Mouse (Mus musculus): ENCODE results near the gene Gprc5b.

Gene Gprc5b

DNA sequence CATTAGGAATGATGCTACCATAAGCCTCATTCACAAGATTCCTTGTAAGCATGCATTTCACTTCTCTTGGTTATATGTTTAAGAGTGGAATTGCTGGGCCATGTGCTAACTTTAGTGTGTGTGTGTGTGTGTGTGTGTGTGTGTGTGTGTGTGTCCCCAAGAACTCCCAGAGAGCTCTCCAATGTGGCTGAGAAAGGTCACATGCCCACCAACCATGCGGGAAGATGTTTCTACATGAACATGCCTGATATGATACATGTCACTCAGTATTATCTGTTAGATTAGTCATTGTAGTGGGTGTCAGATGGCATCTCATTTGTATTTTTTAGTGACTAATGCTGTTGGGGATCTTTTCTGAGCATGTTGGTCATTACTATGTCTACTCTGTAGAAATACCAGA lies 40.0 kb downstream of the Gprc5b start:
- intact Hi-C loops (cut with DNase I), result no loop called here

DNA sequence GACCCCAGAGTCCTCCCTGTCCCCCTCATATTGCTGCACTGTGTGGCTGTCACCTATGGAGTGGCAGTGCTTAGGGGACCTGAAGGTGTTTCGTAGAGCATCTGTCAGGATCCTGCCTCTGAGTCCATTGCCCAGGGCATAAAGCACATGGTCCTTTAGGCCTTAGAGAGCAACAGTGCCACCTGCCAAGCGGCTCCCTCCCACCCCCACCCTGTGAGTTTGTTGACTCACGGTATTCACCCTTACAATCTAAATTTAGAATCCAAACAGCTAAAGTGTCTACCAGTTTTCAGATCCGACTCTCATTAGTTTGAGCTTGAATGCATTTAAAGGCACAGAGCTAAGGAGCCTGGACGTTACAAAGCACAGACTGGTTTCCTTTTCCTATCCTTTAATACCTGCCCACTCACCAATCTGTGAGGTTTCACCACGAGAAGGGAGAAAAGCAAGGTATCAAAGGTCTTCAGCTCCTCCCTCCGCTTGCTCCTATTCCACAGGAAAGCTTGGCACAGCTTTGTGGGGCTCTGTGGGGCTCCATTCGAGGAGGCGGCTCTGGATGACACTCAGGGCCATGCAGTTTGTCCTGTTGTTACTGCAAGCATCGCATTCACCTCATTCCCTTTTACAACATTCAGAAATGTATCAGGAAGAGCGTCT lies 41.3 kb downstream of the Gprc5b start:
- intact Hi-C loops (cut with DNase I), result no loop called here

DNA sequence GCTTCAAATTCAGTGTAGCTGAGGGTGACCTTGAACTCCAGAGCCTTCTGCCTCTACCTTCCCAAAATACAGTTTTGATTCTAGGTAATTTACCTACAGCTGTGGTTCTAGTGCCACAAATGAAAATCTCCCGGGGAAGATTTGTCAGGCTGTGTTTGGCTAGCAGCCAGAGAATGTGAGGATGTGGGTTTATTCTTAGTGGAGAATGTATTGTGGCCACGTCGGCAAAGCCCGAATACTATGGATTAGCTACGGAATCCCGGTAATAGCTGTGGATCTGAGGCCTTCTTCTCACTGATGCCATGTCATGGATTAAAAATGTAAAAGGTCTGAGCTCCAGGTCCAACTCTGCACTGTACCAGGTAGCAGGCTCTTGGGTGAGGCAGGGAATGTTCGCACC lies 45.3 kb downstream of the Gprc5b start:
- intact Hi-C loops (cut with DNase I), result no loop called here

DNA sequence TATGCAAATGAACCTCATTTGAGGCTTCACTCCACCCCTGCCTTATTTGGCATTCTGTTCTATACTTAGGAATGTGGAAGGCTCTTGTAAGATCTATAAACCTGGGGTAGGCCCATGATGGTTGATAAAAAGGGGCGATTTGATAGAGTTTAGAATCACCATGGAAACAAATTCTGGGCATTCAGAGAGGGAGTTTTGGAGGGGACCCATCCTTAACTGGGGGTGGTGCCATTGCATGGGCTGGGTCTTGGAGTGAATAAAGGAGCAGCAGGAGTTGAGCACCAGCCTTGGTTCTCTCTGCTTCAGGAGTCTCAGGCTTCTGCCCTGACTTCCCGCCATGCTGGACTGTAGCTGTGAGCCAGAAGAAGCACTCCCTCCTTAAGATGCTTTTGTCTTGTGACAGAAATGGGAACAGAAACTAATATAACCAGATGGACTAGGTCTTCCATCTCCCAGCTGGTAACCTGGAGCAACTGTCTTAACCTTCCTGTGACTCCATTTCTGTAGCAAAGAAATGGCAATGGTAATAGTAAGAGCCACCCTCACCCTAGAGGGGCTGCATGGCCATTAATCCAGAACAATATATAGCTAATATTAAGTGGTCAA lies 46.2 kb downstream of the Gprc5b start:
- intact Hi-C loops (cut with DNase I), result no loop called here

DNA sequence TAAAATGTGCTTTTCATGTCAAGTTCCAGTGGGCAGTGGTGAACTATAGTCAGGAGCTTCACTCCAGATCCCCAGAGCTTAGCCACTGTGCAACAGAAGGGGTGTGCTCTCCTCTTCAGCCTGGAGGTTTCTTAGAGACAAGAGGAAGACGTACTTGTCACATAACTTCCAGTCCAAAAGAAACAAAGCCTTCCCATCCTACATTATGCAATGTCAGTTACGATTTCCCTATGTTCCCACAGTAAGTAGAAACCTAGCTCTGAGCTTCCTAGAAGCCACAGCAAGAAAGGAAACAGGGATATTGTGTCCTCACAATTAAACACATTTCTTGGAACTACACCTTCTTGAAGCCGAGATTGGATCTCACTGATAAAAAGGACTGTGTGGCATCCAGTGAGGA lies 47.8 kb downstream of the Gprc5b start:
- intact Hi-C loops (cut with DNase I), result no loop called here

DNA sequence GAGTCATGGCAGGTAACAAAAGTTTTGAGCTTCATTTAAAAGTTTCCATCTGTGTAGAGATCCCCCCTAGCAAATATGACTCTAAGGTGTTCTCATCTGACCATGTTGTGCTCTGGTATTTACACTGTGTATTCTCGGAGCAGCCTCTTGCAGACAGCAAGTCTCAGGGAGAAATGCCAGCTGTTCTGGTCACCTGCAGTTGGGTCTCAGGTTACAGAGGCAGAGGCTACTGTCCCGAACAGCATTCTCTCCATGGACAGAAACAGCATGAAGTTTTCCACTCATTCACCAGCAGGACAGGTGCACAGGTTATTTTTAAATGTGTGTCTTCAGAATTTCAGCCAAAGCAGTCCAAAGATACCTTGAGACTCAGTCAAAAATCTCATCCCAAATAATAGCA lies 50.1 kb downstream of the Gprc5b start:
- intact Hi-C loops (cut with DNase I), result no loop called here

DNA sequence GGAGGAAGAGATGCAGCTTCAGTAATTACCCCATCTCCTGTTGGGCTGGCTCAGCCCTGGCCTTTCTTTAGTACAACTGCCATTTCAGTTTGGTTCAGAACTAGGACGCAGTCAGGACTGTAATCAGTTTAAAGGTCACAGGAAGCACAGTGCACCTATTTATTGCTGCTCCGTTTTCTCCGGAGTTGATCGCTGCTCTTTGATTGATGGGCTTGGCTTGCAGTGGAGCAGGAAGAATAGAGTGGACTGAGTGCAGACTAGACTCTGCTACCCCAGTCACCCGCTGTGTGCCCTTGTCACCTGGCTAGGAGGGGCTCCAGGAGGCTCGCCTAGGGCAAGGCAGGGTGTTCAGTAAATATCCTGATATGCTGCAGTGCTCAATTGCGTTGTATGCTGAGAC lies 51.8 kb downstream of the Gprc5b start:
- intact Hi-C loops (cut with DNase I), result no loop called here

DNA sequence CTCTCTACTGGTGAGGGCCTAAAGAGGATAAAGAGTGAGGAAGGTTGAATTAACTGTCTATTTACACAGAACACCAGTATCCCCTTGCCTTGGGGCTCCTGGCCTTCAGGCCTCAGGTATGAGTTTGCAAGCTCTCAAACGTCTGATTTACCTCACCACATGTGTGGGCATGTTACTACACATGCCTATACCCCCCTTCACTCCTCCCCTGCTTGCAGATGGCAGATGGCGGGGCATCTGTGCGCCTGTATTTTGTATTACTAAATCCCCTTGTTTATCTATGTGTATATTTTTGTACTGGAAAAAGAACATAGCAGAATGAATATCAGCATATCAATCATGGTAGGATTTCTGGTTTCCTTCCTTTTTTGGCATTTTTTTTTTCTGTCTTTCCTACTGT lies 52.7 kb downstream of the Gprc5b start:
- intact Hi-C loops (cut with DNase I), result no loop called here

DNA sequence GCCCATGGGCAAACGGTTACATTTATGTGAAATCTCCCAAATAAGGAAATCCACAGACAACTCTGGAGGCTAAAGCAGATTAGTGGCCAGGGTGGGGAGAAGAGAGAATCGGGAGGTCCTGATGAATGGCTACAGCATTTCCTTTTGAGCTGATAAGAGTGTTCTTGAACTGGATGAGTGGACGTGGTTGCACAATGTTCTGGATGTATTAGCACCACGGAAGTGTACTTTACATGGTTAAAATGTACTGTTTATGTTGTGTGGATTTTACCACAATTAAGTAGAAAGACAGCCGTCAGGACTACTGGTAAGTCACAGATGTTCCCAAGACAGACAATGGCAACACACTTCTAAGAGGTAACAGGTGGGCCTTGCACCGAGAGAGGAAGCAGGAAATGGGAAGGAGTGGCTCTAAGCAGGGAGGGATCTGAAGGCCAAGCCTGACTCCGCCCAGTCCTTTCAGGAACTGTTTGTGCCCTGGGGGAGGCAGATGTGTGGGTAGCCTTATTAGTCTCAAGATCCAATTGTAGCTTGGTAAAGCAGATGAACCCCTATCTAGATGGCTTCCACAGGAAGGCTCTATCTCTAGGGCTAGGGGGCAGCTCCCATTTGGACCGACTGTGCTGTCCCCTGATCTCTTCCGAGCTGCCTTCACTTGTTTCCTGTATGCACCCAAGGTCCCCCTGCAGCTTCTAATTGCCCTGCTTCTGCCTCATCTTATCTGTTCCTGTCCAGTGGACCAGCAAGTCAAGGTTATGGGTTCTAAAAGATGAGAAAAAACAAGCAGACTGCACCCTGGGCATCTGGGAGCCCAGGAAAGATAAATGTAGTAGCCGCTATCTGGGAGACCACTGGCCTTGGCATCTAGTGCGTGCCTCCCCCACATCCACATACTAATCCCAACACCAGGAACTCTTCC lies 57.3 kb downstream of the Gprc5b start:
- intact Hi-C loops (cut with DNase I), result no loop called here

DNA sequence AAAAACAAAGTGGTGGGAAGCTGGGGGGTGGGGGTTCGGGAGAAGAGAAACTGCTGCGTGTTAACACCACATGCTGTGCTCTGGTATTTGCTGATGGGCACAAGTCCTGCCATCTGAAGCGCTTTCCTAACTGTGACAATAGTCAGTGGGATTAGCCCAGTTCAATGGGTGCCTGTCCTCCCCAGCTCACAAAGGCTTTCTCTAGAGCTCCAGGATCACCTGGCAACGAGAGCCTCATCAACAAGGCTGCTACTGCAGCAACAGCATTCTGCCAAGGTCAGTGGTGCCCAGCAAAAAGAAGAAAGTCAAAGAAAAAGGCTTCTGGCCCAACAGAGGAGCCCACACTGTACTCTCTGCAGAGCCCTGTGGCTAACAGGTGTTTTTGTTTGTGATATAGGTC lies 58.2 kb downstream of the Gprc5b start:
- intact Hi-C loops (cut with DNase I), result no loop called here

DNA sequence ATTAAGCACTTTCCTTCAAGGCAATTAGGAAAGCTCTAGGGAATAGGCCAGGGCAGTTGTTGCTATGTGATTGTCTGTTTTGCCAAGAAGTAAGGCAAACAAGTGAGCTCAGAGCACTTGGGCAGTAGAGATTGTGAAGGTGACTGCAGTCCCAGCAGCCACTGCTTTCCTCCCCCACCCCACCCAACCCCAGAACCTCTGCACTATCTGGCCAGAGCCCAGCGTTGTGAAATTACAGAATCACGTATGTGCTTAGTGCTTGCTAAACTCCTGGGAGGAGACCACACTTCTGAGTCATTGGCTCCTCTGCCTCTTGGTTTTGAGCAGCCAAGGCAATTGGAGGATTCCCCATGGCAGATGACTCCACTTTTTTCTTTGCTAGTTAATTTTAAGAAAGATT lies 59.7 kb downstream of the Gprc5b start:
- intact Hi-C loops (cut with DNase I), result no loop called here

DNA sequence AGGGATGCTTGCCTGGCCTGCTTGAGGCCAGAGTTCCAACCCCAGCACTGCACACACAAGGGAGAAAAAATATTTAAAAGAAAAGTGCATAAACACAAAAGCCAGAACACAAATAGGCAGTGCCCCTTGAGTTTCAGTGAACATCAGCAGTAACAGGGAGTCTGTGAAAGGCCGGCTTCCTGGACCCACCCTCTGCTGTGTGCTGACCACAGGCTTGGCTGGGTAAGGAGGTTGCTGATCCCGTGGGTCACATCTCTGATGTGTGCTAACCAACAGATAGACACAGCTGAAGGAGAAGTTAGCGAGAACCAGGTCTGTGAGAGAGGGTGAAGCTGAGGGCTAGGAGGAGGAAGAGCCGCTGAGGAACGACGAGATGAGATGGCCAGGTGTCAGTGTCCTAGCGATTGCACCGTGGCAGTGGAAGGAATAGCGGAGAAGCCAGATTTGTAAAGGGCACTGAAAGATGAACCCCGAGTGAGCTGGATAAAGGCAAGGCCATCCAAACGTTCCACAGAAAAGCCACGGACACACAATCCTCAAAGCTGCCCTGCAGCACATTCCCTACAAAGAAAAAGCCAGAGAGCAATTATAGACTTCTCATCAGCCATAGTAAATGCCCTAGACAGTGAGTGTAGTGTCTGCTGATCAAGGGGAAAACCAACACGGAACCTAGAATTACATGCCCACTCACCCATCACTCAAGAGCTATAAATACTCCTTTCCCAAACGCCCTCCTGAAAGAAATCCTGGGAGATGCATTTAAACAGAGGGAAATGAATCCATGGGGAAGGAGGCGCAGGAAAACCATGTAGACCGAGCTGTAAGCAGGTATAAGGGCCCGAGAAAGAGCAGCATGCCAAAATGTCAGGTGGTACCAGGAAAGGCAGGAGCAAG lies 63.3 kb downstream of the Gprc5b start:
- intact Hi-C loops (cut with DNase I), result no loop called here

DNA sequence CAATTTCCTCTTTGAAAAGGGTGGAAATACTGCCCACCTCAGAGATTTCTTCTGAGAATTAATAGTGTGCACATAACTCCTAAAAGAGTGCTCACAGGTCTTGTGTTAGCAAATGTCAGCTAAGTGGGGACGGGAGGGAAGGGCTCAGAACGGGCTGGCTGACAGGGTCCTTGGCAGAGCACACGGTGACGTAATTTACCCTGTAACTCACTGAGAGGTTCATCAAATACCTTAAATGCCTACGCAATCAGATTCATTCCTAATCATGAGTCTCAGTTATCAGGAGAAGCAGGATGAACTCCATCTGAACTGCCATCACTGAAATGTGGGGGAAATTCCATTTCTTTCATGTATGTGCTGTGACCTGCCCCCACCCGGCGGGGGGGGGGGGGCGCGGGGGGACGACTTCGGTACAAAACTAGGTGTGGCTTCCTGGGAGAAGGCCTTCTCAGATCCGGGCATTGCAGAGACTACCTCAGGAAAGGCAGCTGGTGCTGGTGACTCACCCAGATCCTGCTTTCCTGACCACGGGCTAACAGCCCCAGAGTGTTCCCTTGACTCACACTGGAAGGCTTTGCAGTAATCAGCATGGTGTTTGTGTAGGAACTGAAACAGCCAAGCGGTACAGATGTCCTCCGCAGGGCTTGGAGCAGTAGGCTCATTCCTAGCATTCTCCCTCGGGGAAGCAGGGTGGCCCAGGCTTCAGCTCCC lies 65.3 kb downstream of the Gprc5b start:
- intact Hi-C loops (cut with DNase I), result loop anchor here (5.0 kb wide), 1 partner anchor 63 kb away; no protein-coding TSS in a partner anchor

DNA sequence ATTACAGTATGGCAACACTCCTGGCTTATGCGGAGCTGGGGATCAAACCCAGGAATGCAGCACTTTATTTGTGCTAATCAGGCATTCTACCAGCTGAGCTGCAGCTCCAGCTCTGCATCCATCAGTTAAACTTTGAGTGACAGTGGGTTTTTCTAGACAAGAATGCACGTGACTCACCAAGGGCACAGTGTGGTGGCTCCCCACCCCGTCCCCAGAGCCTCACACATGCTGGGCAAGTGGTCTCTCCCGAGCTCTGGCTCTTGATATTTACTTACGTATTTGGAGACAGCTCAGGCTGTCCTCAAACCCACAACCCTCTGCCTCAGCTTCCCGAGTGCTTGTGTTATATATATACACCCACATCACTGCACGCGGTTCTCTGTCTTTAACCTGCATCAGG lies 66.1 kb downstream of the Gprc5b start:
- intact Hi-C loops (cut with DNase I), result loop anchor here (5.0 kb wide), 1 partner anchor 63 kb away; no protein-coding TSS in a partner anchor

DNA sequence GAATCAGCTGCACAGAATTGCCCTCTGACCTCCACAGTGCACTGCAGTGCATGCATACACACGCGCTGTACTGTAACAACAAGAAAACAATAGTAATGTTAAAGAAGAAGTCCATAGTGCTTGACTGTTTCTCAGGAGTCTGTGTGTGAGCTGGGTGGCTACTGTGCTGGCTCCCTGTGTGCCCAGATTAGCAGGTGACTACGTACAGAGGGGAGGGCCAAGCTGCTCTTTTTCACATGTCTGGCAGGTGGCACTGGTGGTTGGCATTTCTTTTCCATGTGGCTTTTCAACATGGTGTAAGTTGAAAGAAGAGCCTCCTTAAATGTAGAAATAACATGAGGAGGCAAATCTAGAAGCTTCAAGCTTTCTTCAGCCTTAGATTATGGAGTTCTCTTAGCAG lies 66.7 kb downstream of the Gprc5b start:
- intact Hi-C loops (cut with DNase I), result loop anchor here (5.0 kb wide), 1 partner anchor 64 kb away; no protein-coding TSS in a partner anchor

DNA sequence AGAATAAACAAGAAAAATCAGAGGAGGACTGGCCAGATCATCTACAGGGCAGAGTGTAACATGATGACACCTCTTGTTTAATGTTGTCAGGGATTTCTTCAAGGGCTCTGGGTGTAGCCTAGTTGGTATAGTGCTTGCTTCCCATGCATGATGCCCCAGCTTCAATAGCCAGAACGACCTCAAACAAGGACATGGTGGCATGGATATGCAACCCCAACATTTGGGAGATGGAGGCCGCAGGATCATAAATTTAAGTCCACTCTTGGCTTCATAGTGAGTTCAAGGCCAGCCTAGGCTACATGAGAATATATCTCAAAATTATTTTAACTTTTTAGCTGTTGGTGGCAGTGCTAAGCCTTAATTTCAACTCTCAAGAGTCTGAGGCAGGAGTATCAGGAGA lies 67.7 kb downstream of the Gprc5b start:
- intact Hi-C loops (cut with DNase I), result loop anchor here (5.0 kb wide), 1 partner anchor 65 kb away; no protein-coding TSS in a partner anchor

DNA sequence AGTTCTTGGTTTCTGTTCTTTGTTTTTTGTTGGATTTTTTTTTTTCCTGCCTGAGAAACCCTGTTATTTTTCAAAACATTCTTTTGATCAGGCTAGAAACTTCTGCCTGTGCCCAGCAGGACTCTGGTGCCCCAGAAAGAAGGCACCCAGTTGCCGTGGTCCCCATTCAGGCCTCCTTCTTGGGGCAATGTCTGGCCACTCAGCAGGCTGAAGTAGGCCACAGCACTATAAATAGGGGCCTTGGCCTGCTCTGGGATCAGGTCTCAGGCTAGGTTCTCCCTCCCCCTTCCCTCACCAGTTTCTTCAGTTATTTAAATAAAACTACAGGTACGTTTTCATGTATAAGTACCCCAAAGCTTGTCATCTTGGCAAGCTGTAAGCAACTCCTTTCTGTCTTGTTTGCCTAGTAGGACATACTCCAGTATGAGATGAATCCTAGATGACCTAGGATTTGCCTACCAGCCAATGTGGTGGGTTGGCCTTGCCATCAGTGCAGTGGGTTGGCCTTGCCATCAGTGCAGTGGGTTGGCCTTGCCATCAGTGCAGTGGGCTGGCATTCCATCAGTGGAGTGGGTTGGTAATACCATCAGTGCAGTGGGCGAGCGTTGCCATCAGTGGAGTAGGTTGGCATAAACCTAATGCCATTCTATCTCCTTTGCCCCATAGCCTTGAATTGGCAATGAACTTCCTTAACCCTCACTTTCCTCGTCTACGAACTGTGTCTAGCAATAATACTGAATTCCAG lies 68.3 kb downstream of the Gprc5b start:
- intact Hi-C loops (cut with DNase I), result loop anchor here (5.0 kb wide), 1 partner anchor 66 kb away; no protein-coding TSS in a partner anchor

DNA sequence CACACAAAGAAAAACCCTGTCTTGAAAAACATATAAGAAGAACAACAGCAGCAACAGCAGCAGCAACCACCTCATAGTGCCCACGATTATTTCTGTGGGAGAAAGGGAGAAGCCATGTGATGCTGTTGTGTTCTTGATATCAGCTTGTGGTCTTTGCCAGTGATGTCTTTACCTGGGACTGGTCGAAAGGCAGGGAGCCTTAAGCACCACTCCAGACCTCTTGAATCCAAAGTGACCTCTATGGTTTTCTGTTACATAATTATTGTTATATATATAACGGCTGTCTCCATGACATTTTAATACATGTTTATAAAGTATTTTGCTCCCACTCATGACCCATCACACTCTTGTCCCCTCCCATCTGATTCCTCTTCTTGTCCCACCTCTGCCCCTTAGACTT lies 69.5 kb downstream of the Gprc5b start:
- intact Hi-C loops (cut with DNase I), result loop anchor here (5.0 kb wide), 1 partner anchor 67 kb away; no protein-coding TSS in a partner anchor

DNA sequence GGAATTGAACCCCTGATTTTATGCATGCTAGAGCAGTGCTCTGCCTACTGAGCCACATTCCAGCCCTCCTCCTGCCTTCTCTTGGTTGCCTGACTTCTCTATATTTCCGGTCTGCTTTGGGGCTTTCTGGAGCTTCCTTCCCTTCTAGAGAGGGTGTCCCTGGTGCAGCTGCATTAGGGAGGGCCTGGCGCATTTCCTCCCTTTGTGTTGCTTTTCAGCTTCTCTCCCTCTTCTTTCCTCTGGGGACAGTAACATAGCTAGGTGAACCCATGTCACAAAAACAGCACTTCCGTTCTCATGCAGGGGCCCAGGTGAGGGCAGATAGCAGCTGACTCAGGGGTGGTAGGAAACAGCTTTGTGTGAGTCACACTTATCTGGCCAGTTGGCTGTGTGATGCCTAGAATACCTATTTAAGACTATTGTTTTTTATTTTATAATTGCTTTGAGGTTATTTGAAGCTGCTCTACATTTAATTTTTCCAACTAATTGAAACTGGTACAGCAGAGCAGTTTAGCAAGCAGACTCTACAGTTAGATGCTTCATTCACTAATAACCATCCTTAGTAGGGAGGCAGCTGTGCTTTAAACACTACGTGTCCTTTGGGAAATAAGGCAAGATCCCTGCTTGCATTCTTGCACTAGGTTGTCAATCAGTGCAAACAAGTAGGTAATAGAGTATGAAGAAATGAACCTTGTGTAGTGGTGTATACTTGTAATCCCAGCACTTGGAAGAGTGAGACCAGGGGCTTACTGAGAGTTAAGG lies 72.4 kb downstream of the Gprc5b start:
- intact Hi-C loops (cut with DNase I), result no loop called here

Data from adrenal gland (tissue).